Mouse (Mus musculus): ENCODE measurements around the gene Abr. TPM values are rescaled to one million over a fixed set of nuclear protein-coding genes. Genes with fewer than 3 reads are reported as not detected.

Gene Abr
- polyA plus RNA-seq, 1 experiment from 2014 or later: 25.8 TPM

DNA sequence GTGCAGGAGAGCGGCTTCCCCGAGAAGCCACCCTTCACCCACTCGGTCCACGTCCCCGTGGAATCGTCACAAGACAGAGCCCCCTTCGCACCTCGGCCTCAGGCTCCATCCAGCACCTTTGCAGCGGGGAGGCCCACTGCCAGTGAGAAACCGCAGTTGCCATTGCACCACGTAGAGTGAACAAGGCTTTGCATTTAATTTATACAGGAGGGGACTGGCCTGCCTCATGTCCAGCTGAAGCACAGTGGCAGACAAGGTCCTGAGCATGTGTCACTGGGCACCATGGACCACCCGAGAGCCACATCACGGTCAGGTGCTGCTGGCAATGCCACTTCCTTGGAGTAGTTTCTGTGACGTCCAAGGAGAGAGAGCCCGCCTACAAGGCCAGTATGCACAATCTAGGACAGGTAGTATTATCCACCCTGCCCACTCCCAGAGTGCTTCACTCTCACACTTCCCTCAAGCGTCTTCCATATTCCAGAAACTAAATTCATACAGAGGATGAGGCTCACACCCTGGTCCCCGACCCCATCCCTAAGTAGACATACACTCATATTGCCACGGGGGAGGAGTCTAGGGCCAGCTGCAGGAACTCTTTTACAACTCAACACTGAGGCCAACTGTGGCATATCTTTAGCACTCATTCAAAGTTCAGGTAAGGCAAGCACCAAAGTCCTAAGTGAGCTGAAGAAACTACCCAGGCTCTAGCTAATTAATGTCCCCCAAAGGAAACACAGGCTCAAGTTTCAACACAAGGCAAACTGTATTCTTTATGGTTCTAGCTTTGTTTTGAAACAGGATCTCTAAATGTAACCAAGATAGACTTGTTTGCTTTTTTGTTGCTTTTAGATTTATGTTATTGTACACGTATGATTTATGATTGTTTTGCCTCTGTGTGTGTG is 126.7 kb downstream of the Abr start:
- Histone ChIP-seq H3K9me3 (ENCODE audit: control insufficient read depth, low read length) (no peaks in the 10 kb centered on the region), H3K27me3 (ENCODE audit: control insufficient read depth, insufficient read depth, low read length) (no peaks in the 10 kb centered on the region), H3K4me1 (ENCODE audit: control insufficient read depth in 2 of 2, insufficient read depth in 2 of 2, low read length in 2 of 2) (peaks cover 55 to 77% of the 10 kb centered on the region in 2 experiments), H3K27ac (replicated peaks in 1 of 2; ENCODE audit: control insufficient read depth in 1 of 2, insufficient read depth in 1 of 2, low read depth in 2 of 2, low read length in 2 of 2) (peak overlapping the region; percentile 91 to 98), H3K4me2 (ENCODE audit: low read length) (peak overlapping the region; percentile 69), H3K36me3 (ENCODE audit: control insufficient read depth, insufficient read depth, low read length) (no peaks in the 10 kb centered on the region), H3K9ac (ENCODE audit: low read length) (peak overlapping the region; percentile 91), H3K4me3 (ENCODE audit: control insufficient read depth in 1 of 2, insufficient read depth in 1 of 2, low read depth in 1 of 2, low read length in 2 of 2) (peak overlapping the region; percentile 71 to 72)
- 17% methylated on average over 19 of the region's 19 CpGs for WGBS
- no peak for ATAC-seq (ENCODE audit: insufficient number of reproducible peaks, insufficient read depth, low FRiP score, low read depth)

DNA sequence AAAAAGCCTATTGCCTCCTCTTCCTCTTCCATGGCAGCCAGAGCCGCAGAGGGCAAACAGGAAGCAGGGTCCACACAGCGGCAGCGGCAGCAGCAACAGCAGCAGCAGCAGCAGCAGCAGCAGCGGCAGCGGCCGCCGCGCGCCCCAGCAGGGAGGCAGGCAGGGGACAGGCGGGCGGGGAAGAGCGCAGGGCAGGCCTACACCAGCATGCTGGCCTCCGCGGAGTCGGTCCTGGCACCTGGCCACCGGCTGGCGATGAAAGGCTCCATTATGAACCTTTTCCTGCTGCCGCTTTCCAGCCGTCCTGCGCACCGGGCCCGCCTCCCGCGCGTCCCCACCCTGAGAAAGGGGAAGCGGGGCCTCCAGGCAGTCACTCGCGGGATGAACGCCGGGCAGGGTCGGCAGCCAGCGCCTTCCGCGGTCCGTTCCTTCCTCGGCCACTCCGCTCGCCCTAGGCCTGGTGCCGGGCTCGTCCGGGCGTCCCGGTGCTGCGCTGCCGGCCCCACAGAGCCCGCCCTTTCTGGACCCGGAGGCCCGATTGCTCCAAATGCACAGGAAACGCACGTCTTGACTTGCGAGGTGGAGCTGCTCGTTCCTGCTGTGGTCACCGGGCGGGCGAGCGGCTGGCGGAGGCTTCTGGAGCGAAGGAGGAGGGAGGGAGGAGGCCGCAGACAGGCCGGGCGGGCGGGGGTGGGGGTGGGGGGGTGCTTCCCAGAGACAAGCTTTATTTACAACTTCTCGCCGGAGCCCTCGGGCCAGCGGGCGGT is 127.6 kb downstream of the Abr start:
- peak overlapping the region; percentile 91 for H3K9ac ChIP-seq (ENCODE audit: low read length)
- WGBS: under 1% methylated on average over 66 of the region's 67 CpGs
- no peaks in the 10 kb centered on the region for H3K36me3 ChIP-seq (ENCODE audit: control insufficient read depth, insufficient read depth, low read length)
- no peaks in the 10 kb centered on the region for H3K27me3 ChIP-seq (ENCODE audit: control insufficient read depth, insufficient read depth, low read length)
- peaks cover 62 to 78% of the 10 kb centered on the region in 2 experiments for H3K4me1 ChIP-seq (ENCODE audit: control insufficient read depth in 2 of 2, insufficient read depth in 2 of 2, low read length in 2 of 2)
- H3K9me3 ChIP-seq (ENCODE audit: control insufficient read depth, low read length): no peaks in the 10 kb centered on the region
- peak overlapping the region; percentile 71 to 72 for H3K4me3 ChIP-seq (ENCODE audit: control insufficient read depth in 1 of 2, insufficient read depth in 1 of 2, low read depth in 1 of 2, low read length in 2 of 2)
- peak overlapping the region; percentile 91 to 98 for H3K27ac ChIP-seq (replicated peaks in 1 of 2; ENCODE audit: control insufficient read depth in 1 of 2, insufficient read depth in 1 of 2, low read depth in 2 of 2, low read length in 2 of 2)
- H3K4me2 ChIP-seq (ENCODE audit: low read length): peak overlapping the region; percentile 69
- ATAC-seq (ENCODE audit: insufficient number of reproducible peaks, insufficient read depth, low FRiP score, low read depth): peak; percentile 70

DNA sequence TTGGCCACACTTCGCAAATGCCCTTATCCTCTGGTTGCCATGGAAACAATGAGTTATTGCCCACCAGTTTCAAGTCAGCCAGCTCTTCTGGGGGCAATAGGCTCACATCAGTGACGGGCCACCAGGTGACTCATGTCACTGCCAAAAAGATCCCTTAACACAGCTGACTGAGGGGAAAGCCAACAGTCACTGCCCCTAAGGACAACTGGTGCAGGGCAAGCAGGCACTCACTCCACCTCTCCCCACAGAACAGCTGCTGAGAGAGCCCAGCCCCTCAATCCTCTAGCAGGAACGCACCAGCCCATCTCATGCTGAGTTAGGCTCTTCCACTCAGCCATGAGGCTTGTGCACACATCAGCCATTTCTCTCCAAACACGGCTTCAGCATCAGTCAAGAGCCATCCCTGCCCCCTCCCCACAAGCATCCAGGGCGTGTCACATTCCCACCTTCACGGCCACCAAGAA is 128.3 kb downstream of the Abr start:
- WGBS: 5% methylated on average over 5 of the region's 6 CpGs
- Histone ChIP-seq H3K4me1 (ENCODE audit: control insufficient read depth in 2 of 2, insufficient read depth in 2 of 2, low read length in 2 of 2) (peaks cover 61 to 78% of the 10 kb centered on the region in 2 experiments), H3K4me2 (ENCODE audit: low read length) (peak overlapping the region; percentile 69), H3K27ac (replicated peaks in 1 of 2; ENCODE audit: control insufficient read depth in 1 of 2, insufficient read depth in 1 of 2, low read depth in 2 of 2, low read length in 2 of 2) (peak overlapping the region; percentile 91 to 98), H3K4me3 (ENCODE audit: control insufficient read depth in 1 of 2, insufficient read depth in 1 of 2, low read depth in 1 of 2, low read length in 2 of 2) (peak overlapping the region; percentile 71 to 72), H3K9me3 (ENCODE audit: control insufficient read depth, low read length) (no peaks in the 10 kb centered on the region), H3K9ac (ENCODE audit: low read length) (peak overlapping the region; percentile 91), H3K36me3 (ENCODE audit: control insufficient read depth, insufficient read depth, low read length) (no peaks in the 10 kb centered on the region), H3K27me3 (ENCODE audit: control insufficient read depth, insufficient read depth, low read length) (no peaks in the 10 kb centered on the region)
- no peak for ATAC-seq (ENCODE audit: insufficient number of reproducible peaks, insufficient read depth, low FRiP score, low read depth)

- 46% methylated on average over 4 of the region's 4 CpGs for WGBS
- Histone ChIP-seq H3K27me3 (ENCODE audit: control insufficient read depth, insufficient read depth, low read length) (no peaks in the 10 kb centered on the region), H3K4me3 (ENCODE audit: control insufficient read depth in 1 of 2, insufficient read depth in 1 of 2, low read depth in 1 of 2, low read length in 2 of 2) (peak overlapping the region; percentile 71 to 72), H3K27ac (replicated peaks in 1 of 2; ENCODE audit: control insufficient read depth in 1 of 2, insufficient read depth in 1 of 2, low read depth in 2 of 2, low read length in 2 of 2) (peak overlapping the region in 1 of 2 experiments; percentile 98), H3K9ac (ENCODE audit: low read length) (peak overlapping the region; percentile 91), H3K4me1 (ENCODE audit: control insufficient read depth in 2 of 2, insufficient read depth in 2 of 2, low read length in 2 of 2) (peaks cover 57 to 75% of the 10 kb centered on the region in 2 experiments), H3K9me3 (ENCODE audit: control insufficient read depth, low read length) (no peaks in the 10 kb centered on the region), H3K36me3 (ENCODE audit: control insufficient read depth, insufficient read depth, low read length) (no peaks in the 10 kb centered on the region), H3K4me2 (ENCODE audit: low read length) (peak overlapping the region; percentile 69)
- no peak for ATAC-seq (ENCODE audit: insufficient number of reproducible peaks, insufficient read depth, low FRiP score, low read depth)
Measured at GRCm38 (mm10) chr11:76493167-76493566, 128.9 kb downstream of the Abr start.

GRCm38 (mm10) chr11:76491817-76492216 is 130.3 kb downstream of the Abr start:
- Histone ChIP-seq H3K4me2 (ENCODE audit: low read length) (peak overlapping the region; percentile 69; the same call in 1 of the 2 replicates), H3K27me3 (ENCODE audit: control insufficient read depth, insufficient read depth, low read length) (no peaks in the 10 kb centered on the region), H3K36me3 (ENCODE audit: control insufficient read depth, insufficient read depth, low read length) (no peaks in the 10 kb centered on the region), H3K4me1 (ENCODE audit: control insufficient read depth in 2 of 2, insufficient read depth in 2 of 2, low read length in 2 of 2) (peaks cover 45 to 66% of the 10 kb centered on the region in 2 experiments), H3K9me3 (ENCODE audit: control insufficient read depth, low read length) (no peaks in the 10 kb centered on the region), H3K27ac (replicated peaks in 1 of 2; ENCODE audit: control insufficient read depth in 1 of 2, insufficient read depth in 1 of 2, low read depth in 2 of 2, low read length in 2 of 2) (no peak overlapping the region), H3K9ac (ENCODE audit: low read length) (no peak overlapping the region), H3K4me3 (ENCODE audit: control insufficient read depth in 1 of 2, insufficient read depth in 1 of 2, low read depth in 1 of 2, low read length in 2 of 2) (no peak overlapping the region)
- 82% methylated on average over 9 of the region's 9 CpGs for WGBS
- no peak for ATAC-seq (ENCODE audit: insufficient number of reproducible peaks, insufficient read depth, low FRiP score, low read depth)

GRCm38 (mm10) chr11:76489407-76489806 is 132.7 kb downstream of the Abr start:
- Histone ChIP-seq H3K4me2 (ENCODE audit: low read length) (no peak overlapping the region), H3K4me1 (ENCODE audit: control insufficient read depth in 2 of 2, insufficient read depth in 2 of 2, low read length in 2 of 2) (peaks cover 45 to 60% of the 10 kb centered on the region in 2 experiments), H3K27ac (replicated peaks in 1 of 2; ENCODE audit: control insufficient read depth in 1 of 2, insufficient read depth in 1 of 2, low read depth in 2 of 2, low read length in 2 of 2) (peak overlapping the region; percentile 9 to 73; a peak in 1 of 4 replicates), H3K4me3 (ENCODE audit: control insufficient read depth in 1 of 2, insufficient read depth in 1 of 2, low read depth in 1 of 2, low read length in 2 of 2) (no peak overlapping the region), H3K9me3 (ENCODE audit: control insufficient read depth, low read length) (no peaks in the 10 kb centered on the region), H3K36me3 (ENCODE audit: control insufficient read depth, insufficient read depth, low read length) (peaks cover 15% of the 10 kb centered on the region), H3K27me3 (ENCODE audit: control insufficient read depth, insufficient read depth, low read length) (no peaks in the 10 kb centered on the region), H3K9ac (ENCODE audit: low read length) (no peak overlapping the region)
- no peak for ATAC-seq (ENCODE audit: insufficient number of reproducible peaks, insufficient read depth, low FRiP score, low read depth)
- WGBS: 57% methylated on average over 6 of the region's 6 CpGs

DNA sequence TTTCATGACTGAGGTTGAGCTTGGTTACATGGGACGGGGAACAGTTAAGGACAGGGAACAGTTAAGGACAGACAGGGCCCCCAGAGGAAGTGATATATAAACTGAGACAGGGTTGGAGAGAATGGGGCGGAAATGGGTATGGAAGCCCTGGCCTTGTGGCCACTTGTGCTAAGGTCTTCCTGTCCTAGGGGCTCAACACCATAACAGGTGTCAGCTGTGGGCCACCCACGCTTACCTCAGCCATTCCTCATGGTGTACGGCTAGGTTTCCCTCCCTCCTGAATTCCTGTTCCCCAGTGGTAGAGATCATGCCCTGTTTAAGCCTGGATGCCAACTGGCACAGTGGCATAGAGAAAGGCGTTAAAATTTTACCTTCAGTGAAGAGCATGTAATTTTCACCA is 135.1 kb downstream of the Abr start:
- no peak overlapping the region for H3K4me2 ChIP-seq (ENCODE audit: low read length)
- peaks cover 44 to 65% of the 10 kb centered on the region in 2 experiments for H3K4me1 ChIP-seq (ENCODE audit: control insufficient read depth in 2 of 2, insufficient read depth in 2 of 2, low read length in 2 of 2)
- no peak overlapping the region for H3K27ac ChIP-seq (replicated peaks in 1 of 2; ENCODE audit: control insufficient read depth in 1 of 2, insufficient read depth in 1 of 2, low read depth in 2 of 2, low read length in 2 of 2)
- no peak overlapping the region for H3K9ac ChIP-seq (ENCODE audit: low read length)
- ATAC-seq (ENCODE audit: insufficient number of reproducible peaks, insufficient read depth, low FRiP score, low read depth): no peak
- WGBS: 77% methylated on average over 5 of the region's 5 CpGs
- H3K36me3 ChIP-seq (ENCODE audit: control insufficient read depth, insufficient read depth, low read length): peaks cover 15% of the 10 kb centered on the region
- H3K4me3 ChIP-seq (ENCODE audit: control insufficient read depth in 1 of 2, insufficient read depth in 1 of 2, low read depth in 1 of 2, low read length in 2 of 2): no peak overlapping the region
- H3K27me3 ChIP-seq (ENCODE audit: control insufficient read depth, insufficient read depth, low read length): no peaks in the 10 kb centered on the region
- H3K9me3 ChIP-seq (ENCODE audit: control insufficient read depth, low read length): no peaks in the 10 kb centered on the region
